Mouse (Mus musculus): ENCODE data around the gene Kcnt1. TPM values are rescaled to one million over a fixed set of nuclear protein-coding genes. Genes with fewer than 3 reads are reported as not detected.
A peak's percentile ranks its signal among the peaks of the same experiment; 100 is the strongest.

The Kcnt1 gene
- polyA plus RNA-seq, 1 experiment from 2014 or later: 0.33 TPM

DNA sequence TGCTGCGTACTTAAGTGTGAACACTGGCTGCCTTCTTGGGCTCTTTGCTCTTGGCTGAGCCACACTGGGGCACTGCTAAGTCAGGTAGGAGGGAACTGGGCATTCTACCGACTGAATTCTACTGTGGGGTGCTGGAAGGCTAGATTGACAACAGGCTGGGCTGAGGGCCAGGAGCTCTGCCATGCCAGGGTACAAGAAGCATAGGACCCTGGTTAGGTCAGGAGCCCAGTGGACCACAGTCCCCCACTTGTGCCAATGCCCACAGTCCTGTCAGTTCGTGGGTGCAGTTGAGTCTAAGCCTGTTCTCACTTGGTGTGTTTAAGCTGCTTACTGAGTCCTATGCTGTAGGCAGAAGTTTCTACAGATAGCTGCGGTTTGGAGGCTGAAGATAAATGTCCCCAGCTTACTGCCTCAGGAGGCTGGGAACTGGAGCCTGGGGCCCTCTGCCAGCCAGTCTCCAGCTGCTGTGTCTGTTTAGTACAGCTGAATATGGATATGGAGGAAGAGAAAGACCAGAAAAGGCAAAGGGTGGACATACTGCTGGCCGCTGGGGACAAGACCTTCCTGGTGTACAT lies 751 bp upstream of the Kcnt1 start:
- Histone ChIP-seq H3K27me3 (replicated peaks; ENCODE audit: control insufficient read depth, insufficient read depth, low read length) (peaks cover 56% of the 10 kb centered on the region), H3K4me3 (ENCODE audit: low read depth, low read length) (no peak overlapping the region), H3K27ac (ENCODE audit: low read depth, low read length) (no peak overlapping the region), H3K9ac (ENCODE audit: low read depth, low read length) (no peak overlapping the region), H3K9me3 (ENCODE audit: control insufficient read depth, low read length) (no peaks in the 10 kb centered on the region), H3K36me3 (ENCODE audit: control insufficient read depth, insufficient read depth, low read length) (no peaks in the 10 kb centered on the region), H3K4me1 (replicated peaks; ENCODE audit: control insufficient read depth, insufficient read depth, low read length) (no peaks in the 10 kb centered on the region), H3K4me2 (peak overlapping the region; percentile 81; the same call in 1 of the 2 replicates)
- no peak for DNase-seq (ENCODE audit: low spot score)
- ATAC-seq (replicated peaks; ENCODE audit: low FRiP score): no peak
- 61% methylated on average over 5 of the region's 5 CpGs for WGBS

- Histone ChIP-seq H3K36me3 (ENCODE audit: control insufficient read depth, insufficient read depth, low read length) (no peaks in the 10 kb centered on the region), H3K4me2 (peak overlapping the region; percentile 81), H3K4me3 (ENCODE audit: low read depth, low read length) (peak overlapping the region; percentile 43), H3K27ac (ENCODE audit: low read depth, low read length) (no peak overlapping the region), H3K27me3 (replicated peaks; ENCODE audit: control insufficient read depth, insufficient read depth, low read length) (peaks cover 56% of the 10 kb centered on the region), H3K4me1 (replicated peaks; ENCODE audit: control insufficient read depth, insufficient read depth, low read length) (no peaks in the 10 kb centered on the region), H3K9ac (ENCODE audit: low read depth, low read length) (no peak overlapping the region), H3K9me3 (ENCODE audit: control insufficient read depth, low read length) (no peaks in the 10 kb centered on the region)
- no peak for ATAC-seq (replicated peaks; ENCODE audit: low FRiP score)
- WGBS: 6% methylated on average over 18 of the region's 18 CpGs
- no peak for DNase-seq (ENCODE audit: low spot score)
These were observed 696 bp downstream of the Kcnt1 start for GRCm38 (mm10) chr2:25864230-25864629.

GRCm38 (mm10) chr2:25865412-25865811 lies 1.9 kb downstream of the Kcnt1 start:
- WGBS: 24% methylated on average over 4 of the region's 4 CpGs
- H3K27me3 ChIP-seq (replicated peaks; ENCODE audit: control insufficient read depth, insufficient read depth, low read length): peaks cover 56% of the 10 kb centered on the region

DNA sequence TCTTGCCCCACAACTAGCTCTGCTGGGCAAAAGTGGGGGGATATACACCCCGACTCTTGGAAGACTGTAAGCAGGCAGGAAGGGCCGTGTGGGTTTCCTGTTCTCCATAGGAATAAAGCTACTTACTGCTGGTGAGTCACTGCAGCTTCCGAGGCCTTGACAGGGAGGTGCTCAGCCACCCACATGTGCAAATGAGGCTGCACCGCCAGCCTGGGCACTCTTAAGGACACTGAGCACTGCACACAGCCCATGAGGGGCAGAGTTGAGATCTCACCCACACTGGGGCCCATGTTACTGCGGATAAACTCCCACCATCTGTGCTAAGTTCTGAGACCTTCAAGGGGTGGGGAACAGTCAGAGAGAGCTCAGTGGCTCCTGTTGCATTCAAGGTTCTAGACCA lies 3.1 kb downstream of the Kcnt1 start:
- peaks cover 54% of the 10 kb centered on the region for H3K27me3 ChIP-seq (replicated peaks; ENCODE audit: control insufficient read depth, insufficient read depth, low read length)
- no peaks in the 10 kb centered on the region for H3K4me1 ChIP-seq (replicated peaks; ENCODE audit: control insufficient read depth, insufficient read depth, low read length)
- no peaks in the 10 kb centered on the region for H3K36me3 ChIP-seq (ENCODE audit: control insufficient read depth, insufficient read depth, low read length)
- no peak overlapping the region for H3K9ac ChIP-seq (ENCODE audit: low read depth, low read length)
- ATAC-seq (replicated peaks; ENCODE audit: low FRiP score): no peak
- no peaks in the 10 kb centered on the region for H3K9me3 ChIP-seq (ENCODE audit: control insufficient read depth, low read length)
- no peak overlapping the region for H3K27ac ChIP-seq (ENCODE audit: low read depth, low read length)
- DNase-seq (ENCODE audit: low spot score): no peak
- no peak overlapping the region for H3K4me3 ChIP-seq (ENCODE audit: low read depth, low read length)
- H3K4me2 ChIP-seq: no peak overlapping the region
- WGBS: 47% methylated on average over 5 of the region's 5 CpGs

More at GRCm38 (mm10) chr2:25865412-25865811, 1.9 kb downstream of the Kcnt1 start:
- Histone ChIP-seq H3K4me2 (no peak overlapping the region), H3K4me3 (ENCODE audit: low read depth, low read length) (no peak overlapping the region), H3K27ac (ENCODE audit: low read depth, low read length) (no peak overlapping the region), H3K4me1 (replicated peaks; ENCODE audit: control insufficient read depth, insufficient read depth, low read length) (no peaks in the 10 kb centered on the region), H3K36me3 (ENCODE audit: control insufficient read depth, insufficient read depth, low read length) (no peaks in the 10 kb centered on the region), H3K9ac (ENCODE audit: low read depth, low read length) (no peak overlapping the region), H3K9me3 (ENCODE audit: control insufficient read depth, low read length) (no peaks in the 10 kb centered on the region)
- no peak for DNase-seq (ENCODE audit: low spot score)
- ATAC-seq (replicated peaks; ENCODE audit: low FRiP score): no peak

- WGBS: 28% methylated on average over 7 of the region's 7 CpGs
- Histone ChIP-seq H3K9ac (ENCODE audit: low read depth, low read length) (no peak overlapping the region), H3K36me3 (ENCODE audit: control insufficient read depth, insufficient read depth, low read length) (no peaks in the 10 kb centered on the region), H3K27me3 (replicated peaks; ENCODE audit: control insufficient read depth, insufficient read depth, low read length) (peaks cover 48% of the 10 kb centered on the region), H3K4me1 (replicated peaks; ENCODE audit: control insufficient read depth, insufficient read depth, low read length) (no peaks in the 10 kb centered on the region), H3K4me3 (ENCODE audit: low read depth, low read length) (0 out of 2 replicates have a peak overlapping the region, but pooled peaks have one; percentile 27), H3K27ac (ENCODE audit: low read depth, low read length) (no peak overlapping the region), H3K9me3 (ENCODE audit: control insufficient read depth, low read length) (no peaks in the 10 kb centered on the region), H3K4me2 (peak overlapping the region; percentile 56; the same call in 1 of the 2 replicates)
- no peak for DNase-seq (ENCODE audit: low spot score)
- ATAC-seq (replicated peaks; ENCODE audit: low FRiP score): no peak
These were observed 13.8 kb downstream of the Kcnt1 start for GRCm38 (mm10) chr2:25877250-25877735.

- ATAC-seq (replicated peaks; ENCODE audit: low FRiP score): no peak
- H3K4me2 ChIP-seq: peak overlapping the region; percentile 56
These were observed 14.3 kb downstream of the Kcnt1 start for GRCm38 (mm10) chr2:25877736-25878268.

GRCm38 (mm10) chr2:25878516-25878915 lies 15.0 kb downstream of the Kcnt1 start:
- ATAC-seq (replicated peaks; ENCODE audit: low FRiP score): no peak
- 73% methylated on average over 2 of the region's 2 CpGs for WGBS

More at GRCm38 (mm10) chr2:25877736-25878268, 14.3 kb downstream of the Kcnt1 start:
- no peak overlapping the region for H3K27ac ChIP-seq (ENCODE audit: low read depth, low read length)
- peaks cover 48% of the 10 kb centered on the region for H3K27me3 ChIP-seq (replicated peaks; ENCODE audit: control insufficient read depth, insufficient read depth, low read length)
- peak overlapping the region; percentile 27; the same call in 1 of the 2 replicates for H3K4me3 ChIP-seq (ENCODE audit: low read depth, low read length)
- H3K36me3 ChIP-seq (ENCODE audit: control insufficient read depth, insufficient read depth, low read length): no peaks in the 10 kb centered on the region
- WGBS: 8% methylated on average over 42 of the region's 49 CpGs
- H3K4me1 ChIP-seq (replicated peaks; ENCODE audit: control insufficient read depth, insufficient read depth, low read length): no peaks in the 10 kb centered on the region
- no peaks in the 10 kb centered on the region for H3K9me3 ChIP-seq (ENCODE audit: control insufficient read depth, low read length)
- DNase-seq (ENCODE audit: low spot score): no peak
- H3K9ac ChIP-seq (ENCODE audit: low read depth, low read length): no peak overlapping the region

GRCm38 (mm10) chr2:25879061-25879460 lies 15.5 kb downstream of the Kcnt1 start:
- Histone ChIP-seq H3K9ac (ENCODE audit: low read depth, low read length) (no peak overlapping the region), H3K36me3 (ENCODE audit: control insufficient read depth, insufficient read depth, low read length) (no peaks in the 10 kb centered on the region), H3K27me3 (replicated peaks; ENCODE audit: control insufficient read depth, insufficient read depth, low read length) (peaks cover 48% of the 10 kb centered on the region), H3K4me3 (ENCODE audit: low read depth, low read length) (no peak overlapping the region), H3K4me1 (replicated peaks; ENCODE audit: control insufficient read depth, insufficient read depth, low read length) (no peaks in the 10 kb centered on the region), H3K4me2 (no peak overlapping the region), H3K27ac (ENCODE audit: low read depth, low read length) (no peak overlapping the region), H3K9me3 (ENCODE audit: control insufficient read depth, low read length) (no peaks in the 10 kb centered on the region)
- WGBS: 65% methylated on average over 4 of the region's 4 CpGs
- DNase-seq (ENCODE audit: low spot score): no peak
- no peak for ATAC-seq (replicated peaks; ENCODE audit: low FRiP score)

More at GRCm38 (mm10) chr2:25878516-25878915, 15.0 kb downstream of the Kcnt1 start:
- Histone ChIP-seq H3K36me3 (ENCODE audit: control insufficient read depth, insufficient read depth, low read length) (no peaks in the 10 kb centered on the region), H3K4me2 (no peak overlapping the region), H3K4me3 (ENCODE audit: low read depth, low read length) (no peak overlapping the region), H3K9me3 (ENCODE audit: control insufficient read depth, low read length) (no peaks in the 10 kb centered on the region), H3K27ac (ENCODE audit: low read depth, low read length) (no peak overlapping the region), H3K9ac (ENCODE audit: low read depth, low read length) (no peak overlapping the region), H3K27me3 (replicated peaks; ENCODE audit: control insufficient read depth, insufficient read depth, low read length) (peaks cover 48% of the 10 kb centered on the region), H3K4me1 (replicated peaks; ENCODE audit: control insufficient read depth, insufficient read depth, low read length) (no peaks in the 10 kb centered on the region)
- no peak for DNase-seq (ENCODE audit: low spot score)

GRCm38 (mm10) chr2:25882276-25882675 lies 18.7 kb downstream of the Kcnt1 start:
- Histone ChIP-seq H3K4me3 (ENCODE audit: low read depth, low read length) (no peak overlapping the region), H3K27ac (ENCODE audit: low read depth, low read length) (no peak overlapping the region), H3K4me1 (replicated peaks; ENCODE audit: control insufficient read depth, insufficient read depth, low read length) (no peaks in the 10 kb centered on the region), H3K36me3 (ENCODE audit: control insufficient read depth, insufficient read depth, low read length) (no peaks in the 10 kb centered on the region), H3K4me2 (no peak overlapping the region), H3K27me3 (replicated peaks; ENCODE audit: control insufficient read depth, insufficient read depth, low read length) (peaks cover 33% of the 10 kb centered on the region), H3K9me3 (ENCODE audit: control insufficient read depth, low read length) (no peaks in the 10 kb centered on the region), H3K9ac (ENCODE audit: low read depth, low read length) (no peak overlapping the region)
- WGBS: 36% methylated on average over 1 of the region's 1 CpGs
- ATAC-seq (replicated peaks; ENCODE audit: low FRiP score) (no peak), DNase-seq (ENCODE audit: low spot score) (no peak)
